11 mouse cellular contexts compared by ENCODE assay signal in the genomic region with DNA sequence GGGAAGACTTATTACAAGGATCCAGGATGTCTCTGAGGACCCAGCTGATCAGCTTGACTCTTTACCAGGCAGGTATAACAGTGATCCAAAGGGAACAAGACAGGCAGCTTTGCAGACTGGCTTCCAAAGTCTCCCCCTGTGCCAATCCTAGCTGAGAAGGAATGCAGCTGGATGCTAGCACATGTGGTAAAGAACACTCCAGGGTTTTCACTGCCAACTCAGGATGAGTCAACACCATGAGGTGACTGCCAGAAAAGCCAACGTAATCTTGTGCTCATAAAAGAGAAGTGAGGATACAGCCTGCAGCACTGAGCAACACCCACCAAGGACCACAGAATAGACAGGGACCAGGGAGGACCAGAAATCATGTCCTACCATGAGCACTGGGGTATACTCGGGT.
A peak's percentile ranks its signal among the peaks of the same experiment; 100 is the strongest.
DNase-seq lines count a peak whose midpoint lies in the region; ATAC-seq and TF ChIP-seq lines count a peak whose summit lies in the region.
"Had no signal": no experiment of that assay in that cellular context is flagged by ENCODE, and none has a peak within 500 bp of the region (broad histone marks: within the 10 kb centered on the region; RNA-seq: fewer than 3 reads in every experiment).

No protein-coding gene starts in this region.

- no peak for TF ChIP-seq POLR2A in cerebellum, adult 2 months (IDR thresholded peaks at IDR 0.05; ENCODE audit: borderline replicate concordance, insufficient read depth, low read length)

- H3K4me2 ChIP-seq in heart, embryonic 11.5 days: no peak overlapping the region
- H3K4me2 ChIP-seq in lung, embryonic 16.5 days (ENCODE audit: low read depth, low read length): no peak overlapping the region
- H3K4me2 ChIP-seq in midbrain, embryonic 15.5 days: no peak overlapping the region
- H3K4me2 ChIP-seq: embryonic facial prominence, embryonic 12.5 days; heart, embryonic 13.5 days had no signal

- intact Hi-C loops in gastrocnemius, postnatal 14 days (cut with DNase I; ENCODE audit: low total_unique reads): no loop called here

- no peaks in the 10 kb centered on the region for H3K36me3 ChIP-seq in heart, embryonic 11.5 days (ENCODE audit: control insufficient read depth, insufficient read depth, low read length)
- H3K36me3 ChIP-seq in lung, embryonic 16.5 days (ENCODE audit: control insufficient read depth, insufficient read depth, low read length): no peaks in the 10 kb centered on the region
- no peaks in the 10 kb centered on the region for H3K36me3 ChIP-seq in midbrain, embryonic 15.5 days (replicated peaks)
- H3K36me3 ChIP-seq: embryonic facial prominence, embryonic 12.5 days; heart, embryonic 13.5 days had no signal

- no peak overlapping the region for H3K4me3 ChIP-seq in heart, embryonic 11.5 days (ENCODE audit: low read depth, low read length)
- H3K4me3 ChIP-seq in lung, embryonic 16.5 days (ENCODE audit: low read length): no peak overlapping the region
- no peak overlapping the region for H3K4me3 ChIP-seq in cerebellum, adult 2 months (replicated peaks; ENCODE audit: insufficient read depth, low read depth, low read length)
- no peak overlapping the region for H3K4me3 ChIP-seq in midbrain, embryonic 15.5 days
- H3K4me3 ChIP-seq: embryonic facial prominence, embryonic 12.5 days; heart, embryonic 13.5 days; layer of hippocampus, adult 2 months had no signal

- H3K9me3 ChIP-seq in heart, embryonic 11.5 days (replicated peaks; ENCODE audit: control insufficient read depth, low read length): no peaks in the 10 kb centered on the region
- no peaks in the 10 kb centered on the region for H3K9me3 ChIP-seq in lung, embryonic 16.5 days (ENCODE audit: control insufficient read depth, low read length)
- H3K9me3 ChIP-seq in midbrain, embryonic 15.5 days: no peaks in the 10 kb centered on the region
- H3K9me3 ChIP-seq: heart, embryonic 13.5 days had no signal

- no peak for ATAC-seq in heart, embryonic 11.5 days (replicated peaks; ENCODE audit: insufficient number of reproducible peaks, low FRiP score, low TSS enrichment)
- peak; percentile 31; the same call in 1 of the 2 replicates for ATAC-seq in lung, embryonic 16.5 days (ENCODE audit: low read depth)
- ATAC-seq in midbrain, embryonic 15.5 days (replicated peaks): no peak

- H3K4me1 ChIP-seq in heart, embryonic 11.5 days (ENCODE audit: control insufficient read depth, insufficient read depth, low read length): no peaks in the 10 kb centered on the region
- no peaks in the 10 kb centered on the region for H3K4me1 ChIP-seq in lung, embryonic 16.5 days (replicated peaks; ENCODE audit: control insufficient read depth, insufficient read depth, low read length)
- H3K4me1 ChIP-seq in cerebellum, adult 2 months (ENCODE audit: control insufficient read depth, insufficient read depth, low read length): no peaks in the 10 kb centered on the region
- no peaks in the 10 kb centered on the region for H3K4me1 ChIP-seq in midbrain, embryonic 15.5 days
- H3K4me1 ChIP-seq: embryonic facial prominence, embryonic 12.5 days; heart, embryonic 13.5 days had no signal

- no peaks in the 10 kb centered on the region for H3K27me3 ChIP-seq in heart, embryonic 11.5 days (ENCODE audit: control insufficient read depth, insufficient read depth, low read length)
- no peaks in the 10 kb centered on the region for H3K27me3 ChIP-seq in lung, embryonic 16.5 days (ENCODE audit: control insufficient read depth, insufficient read depth, low read depth, low read length)
- H3K27me3 ChIP-seq in cerebellum, adult 2 months (ENCODE audit: control insufficient read depth, insufficient read depth, low read length): no peaks in the 10 kb centered on the region
- no peaks in the 10 kb centered on the region for H3K27me3 ChIP-seq in midbrain, embryonic 15.5 days (replicated peaks)
- H3K27me3 ChIP-seq: embryonic facial prominence, embryonic 12.5 days; heart, embryonic 13.5 days had no signal

- H3K27ac ChIP-seq in heart, embryonic 11.5 days (ENCODE audit: low read depth, low read length): no peak overlapping the region
- H3K27ac ChIP-seq in lung, embryonic 16.5 days (ENCODE audit: low read length): no peak overlapping the region
- H3K27ac ChIP-seq in cerebellum, adult 2 months (ENCODE audit: insufficient read depth, low read length): no peak overlapping the region
- H3K27ac ChIP-seq in midbrain, embryonic 15.5 days: no peak overlapping the region
- H3K27ac ChIP-seq: embryonic facial prominence, embryonic 12.5 days; heart, embryonic 13.5 days; layer of hippocampus, adult 2 months had no signal

- WGBS in heart, embryonic 11.5 days (ENCODE audit: insufficient replicate concordance): 63% methylated on average over 2 of the region's 2 CpGs
- 53% methylated on average over 2 of the region's 2 CpGs for WGBS in lung, embryonic 16.5 days
- WGBS in cerebellum, adult 2 months: 47% methylated on average over 2 of the region's 2 CpGs
- 84% methylated on average over 2 of the region's 2 CpGs for WGBS in midbrain, embryonic 15.5 days

- H3K9ac ChIP-seq in heart, embryonic 11.5 days (ENCODE audit: low read depth, low read length): no peak overlapping the region
- H3K9ac ChIP-seq in lung, embryonic 16.5 days (ENCODE audit: low read length): no peak overlapping the region
- H3K9ac ChIP-seq in midbrain, embryonic 15.5 days: no peak overlapping the region
- H3K9ac ChIP-seq: embryonic facial prominence, embryonic 12.5 days; heart, embryonic 13.5 days had no signal

- peak; percentile 75 to 86 for DNase-seq in heart, adult 18-20 months
- DNase-seq in Muller cell, postnatal 12 days (ENCODE audit: inconsistent ontology term): peak; percentile 78
- DNase-seq in gastrocnemius, postnatal 14 days: peak; percentile 23
- DNase-seq in cerebellum, adult 2 months: no peak
- DNase-seq in embryo, embryonic 10.5 days (ENCODE audit: low spot score): no peak

- TF ChIP-seq CTCF in cerebellum, adult 2 months (IDR thresholded peaks at IDR 0.05; ENCODE audit: borderline replicate concordance, insufficient read depth, low read depth, low read length): no peak

Comparison
In these comparisons a context has a peak if more than half of its experiments do, and no peak if none do; other contexts are left out.
1. DNase-seq: peak in heart, adult 18-20 months (2 of 2), Muller cell, postnatal 12 days (single experiment) and gastrocnemius, postnatal 14 days (single experiment); none in cerebellum, adult 2 months (0 of 2) and embryo, embryonic 10.5 days (single experiment).